ENCODE assay signal across 8 mouse cellular contexts in genomic region chr15:89373762-89374248, GRCm38 (mm10). TPM values are rescaled to one million over a fixed set of nuclear protein-coding genes. Genes with fewer than 3 reads are reported as not detected.
DNase-seq lines count a peak whose midpoint lies in the region; ATAC-seq lines count a peak whose summit lies in the region.

Sco2 (minus strand) TSS chr15:89373846.

- peak within 1 kb of the TSS; percentile 84 for H3K9ac ChIP-seq in heart, embryonic 14.5 days (ENCODE audit: low read length)
- peak within 1 kb of the TSS; percentile 85 for H3K9ac ChIP-seq in liver, embryonic 13.5 days
- H3K9ac ChIP-seq in stomach, embryonic 16.5 days (ENCODE audit: low read length): peak within 1 kb of the TSS; percentile 90

- H3K9me3 ChIP-seq in heart, embryonic 14.5 days (ENCODE audit: control insufficient read depth, low read length): no peaks in the 10 kb centered on the region
- H3K9me3 ChIP-seq in liver, embryonic 13.5 days (replicated peaks): no peaks in the 10 kb centered on the region
- H3K9me3 ChIP-seq in stomach, embryonic 16.5 days (replicated peaks; ENCODE audit: control insufficient read depth, low read length): no peaks in the 10 kb centered on the region

- H3K4me1 ChIP-seq in brown adipose tissue, adult 24 weeks (ENCODE audit: control insufficient read depth, insufficient read depth, insufficient read length, low read length): peaks cover 6% of the 10 kb centered on the region; the same call in 1 of the 2 replicates
- peaks cover 16 to 20% of the 10 kb centered on the region in 2 experiments; a peak in 3 of 4 replicates for H3K4me1 ChIP-seq in heart, embryonic 14.5 days (ENCODE audit: control insufficient read depth in 2 of 2, insufficient read depth in 2 of 2, low read length in 2 of 2)
- peaks cover 57% of the 10 kb centered on the region for H3K4me1 ChIP-seq in liver, embryonic 13.5 days (replicated peaks)
- peaks cover 14% of the 10 kb centered on the region for H3K4me1 ChIP-seq in stomach, embryonic 16.5 days (ENCODE audit: control insufficient read depth, insufficient read depth, low read length)

- DNase-seq in CD4-positive, CD25-positive, alpha-beta regulatory T cell, adult 2 months (ENCODE audit: low read depth, low spot score): peak; percentile 92
- peak; percentile 71 for DNase-seq in fibroblast of lung, adult 2 months (ENCODE audit: low read depth)
- DNase-seq in kidney, postnatal 14 days: peak; percentile 93
- peak; percentile 83 for DNase-seq in liver, embryonic 13.5 days
- peak; percentile 99 for DNase-seq in neural tube, embryonic 10.5 days (ENCODE audit: extremely low spot score, low spot score)

- ATAC-seq in heart, embryonic 14.5 days (ENCODE audit: insufficient number of reproducible peaks, insufficient read depth, low FRiP score, low read depth): peak; percentile 71
- ATAC-seq in liver, embryonic 13.5 days (ENCODE audit: low read depth): peak; percentile 72
- peak; percentile 87 for ATAC-seq in stomach, embryonic 16.5 days (ENCODE audit: insufficient read depth, low FRiP score)

- H3K4me3 ChIP-seq in brown adipose tissue, adult 24 weeks (ENCODE audit: insufficient read depth, low read depth, low read length): peak within 1 kb of the TSS; percentile 87
- H3K4me3 ChIP-seq in heart, embryonic 14.5 days (ENCODE audit: control insufficient read depth in 1 of 2, insufficient read depth in 1 of 2, low read depth in 1 of 2, low read length in 2 of 2): peak within 1 kb of the TSS; percentile 59 to 77
- H3K4me3 ChIP-seq in liver, embryonic 13.5 days (replicated peaks): peak within 1 kb of the TSS; percentile 71
- peak within 1 kb of the TSS; percentile 72 for H3K4me3 ChIP-seq in stomach, embryonic 16.5 days (replicated peaks; ENCODE audit: low read length)

- WGBS in heart, embryonic 14.5 days: 0% methylated on average over 39 of the region's 42 CpGs
- under 1% methylated on average over 42 of the region's 42 CpGs for WGBS in liver, embryonic 13.5 days (ENCODE audit: insufficient replicate concordance)
- under 1% methylated on average over 42 of the region's 42 CpGs for WGBS in stomach, embryonic 16.5 days

- H3K27me3 ChIP-seq in heart, embryonic 14.5 days (ENCODE audit: control insufficient read depth, insufficient read depth, low read length): peaks cover 30% of the 10 kb centered on the region
- peaks cover 30% of the 10 kb centered on the region for H3K27me3 ChIP-seq in liver, embryonic 13.5 days
- peaks cover 28% of the 10 kb centered on the region for H3K27me3 ChIP-seq in stomach, embryonic 16.5 days (ENCODE audit: control insufficient read depth, insufficient read depth, low read length)

- peak within 1 kb of the TSS; percentile 93 for H3K4me2 ChIP-seq in heart, embryonic 14.5 days (ENCODE audit: low read length)
- H3K4me2 ChIP-seq in liver, embryonic 13.5 days: peak within 1 kb of the TSS; percentile 98
- peak within 1 kb of the TSS; percentile 87 for H3K4me2 ChIP-seq in stomach, embryonic 16.5 days (ENCODE audit: low read depth, low read length)

- peak within 1 kb of the TSS; percentile 94 for H3K27ac ChIP-seq in brown adipose tissue, adult 24 weeks (replicated peaks; ENCODE audit: low read depth, low read length)
- H3K27ac ChIP-seq in heart, embryonic 14.5 days (replicated peaks in 1 of 2; ENCODE audit: control insufficient read depth in 1 of 2, insufficient read depth in 1 of 2, low read depth in 2 of 2, low read length in 2 of 2): peak within 1 kb of the TSS; percentile 82 to 93
- peak within 1 kb of the TSS; percentile 87 for H3K27ac ChIP-seq in liver, embryonic 13.5 days
- H3K27ac ChIP-seq in stomach, embryonic 16.5 days (ENCODE audit: low read length): peak within 1 kb of the TSS; percentile 96

- H3K36me3 ChIP-seq in heart, embryonic 14.5 days (ENCODE audit: control insufficient read depth, insufficient read depth, low read length): peaks cover 41% of the 10 kb centered on the region
- H3K36me3 ChIP-seq in liver, embryonic 13.5 days: peaks cover 41% of the 10 kb centered on the region
- H3K36me3 ChIP-seq in stomach, embryonic 16.5 days (ENCODE audit: control insufficient read depth, insufficient read depth, low read length): peaks cover 26% of the 10 kb centered on the region

RNA-seq across cellular contexts. Expression of gene Sco2, which starts in this region (rescaled TPM):
- 22.7 and 24.0 TPM in 2 replicates for polyA plus RNA-seq in brown adipose tissue, adult 24 weeks (2012; ENCODE audit: insufficient read depth, insufficient read length, missing spikeins)
- 7.9 and 9.4 TPM in 2 replicates for polyA plus RNA-seq in heart, embryonic 14.5 days (2014; fragmentation: Nextera tagmentation; extraction: Ambion mirVana)
- 4.1 and 4.5 TPM in 2 replicates for polyA plus RNA-seq in liver, embryonic 13.5 days (2015; fragmentation: Nextera tagmentation; extraction: Ambion mirVana)
- polyA plus RNA-seq in stomach, embryonic 16.5 days (2015; fragmentation: Nextera tagmentation; extraction: Ambion mirVana): 6.0 and 6.1 TPM in 2 replicates

Comparison
In these comparisons a context has a peak if more than half of its experiments do, and no peak if none do; other contexts are left out.
1. Peak in every context shown above with its lines: DNase-seq, ATAC-seq, H3K4me3 ChIP-seq and H3K27ac ChIP-seq.